Mouse (Mus musculus) cerebellum, adult 8-10 months (tissue): ENCODE measurements around the gene Ehhadh.
"Not testable (repeated sequence)": the region's sequence is repeated elsewhere in the genome, so short reads cannot be mapped to it uniquely, and the experiment has no call there.

Experiments used
- DNase-seq: peaks from one replicate; pipeline ENCODE4 v3.0.0; 2022

Ehhadh gene

GRCm38 (mm10) chr16:21793875-21794696 lies 6.5 kb upstream of the Ehhadh start, which contains the start of gene Map3k13:
TSS of gene Map3k13 (plus strand) at chr16:21794346.
- peak; percentile 93 for DNase-seq

DNA sequence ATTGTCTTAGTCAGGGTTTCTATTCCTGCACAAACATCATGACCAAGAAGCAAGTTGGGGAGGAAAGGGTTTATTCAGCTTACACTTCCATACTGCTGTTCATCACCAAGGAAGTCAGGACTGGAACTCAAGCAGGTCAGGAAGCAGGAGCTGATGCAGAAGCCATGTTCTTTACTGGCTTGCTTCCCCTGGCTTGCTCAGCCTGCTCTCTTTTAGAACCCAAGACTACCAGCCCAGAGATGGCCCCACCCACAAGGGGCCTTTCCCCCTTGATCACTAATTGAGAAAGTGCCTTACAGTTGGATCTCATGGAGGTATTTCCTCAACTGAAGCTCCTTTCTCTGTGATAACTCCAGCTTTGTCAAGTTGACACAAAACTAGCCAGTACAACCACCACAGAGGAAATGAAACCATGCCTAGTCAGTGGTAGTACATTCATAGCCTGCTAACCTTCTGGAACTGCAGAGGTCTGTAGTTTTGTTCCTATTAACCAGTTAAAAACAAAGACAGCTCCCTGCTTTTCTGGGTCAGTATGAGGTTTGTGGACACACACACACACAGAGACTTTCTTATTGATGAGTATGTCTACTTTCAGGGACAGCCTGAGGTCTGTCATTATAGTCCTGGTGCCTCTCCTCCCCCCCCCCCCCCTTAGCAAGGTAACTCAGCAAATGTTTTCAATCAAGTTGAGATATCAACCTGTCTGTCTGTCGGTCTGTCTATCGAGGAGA lies 5.6 kb upstream of the Ehhadh start:
- DNase-seq: not testable (repeated sequence)

GRCm38 (mm10) chr16:21791779-21792178 lies 4.2 kb upstream of the Ehhadh start:
- DNase-seq: no peak

- no peak for DNase-seq
Observed at GRCm38 (mm10) chr16:21790469-21790868, 2.9 kb upstream of the Ehhadh start.

DNA sequence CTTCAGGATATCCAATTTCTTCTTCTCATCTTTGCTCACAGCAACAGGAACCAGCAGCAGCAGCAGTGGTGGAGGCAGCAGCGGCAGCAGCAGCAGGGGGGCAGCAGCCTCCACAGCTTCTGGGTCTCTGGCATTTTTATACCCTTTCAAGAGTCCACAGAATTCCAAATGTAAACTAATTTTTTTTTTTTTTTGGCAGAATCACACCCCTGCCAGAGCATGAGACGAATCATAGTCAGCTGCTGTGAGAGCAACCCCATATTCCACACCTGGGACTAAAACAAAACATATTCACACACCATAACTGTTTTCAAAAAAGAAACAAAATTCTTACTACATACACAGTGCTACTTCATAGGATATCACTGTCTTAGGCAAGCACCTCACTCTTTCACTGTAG lies 1.6 kb upstream of the Ehhadh start:
- DNase-seq: no peak

GRCm38 (mm10) chr16:21788581-21788980 lies 974 bp upstream of the Ehhadh start:
- no peak for DNase-seq

DNA sequence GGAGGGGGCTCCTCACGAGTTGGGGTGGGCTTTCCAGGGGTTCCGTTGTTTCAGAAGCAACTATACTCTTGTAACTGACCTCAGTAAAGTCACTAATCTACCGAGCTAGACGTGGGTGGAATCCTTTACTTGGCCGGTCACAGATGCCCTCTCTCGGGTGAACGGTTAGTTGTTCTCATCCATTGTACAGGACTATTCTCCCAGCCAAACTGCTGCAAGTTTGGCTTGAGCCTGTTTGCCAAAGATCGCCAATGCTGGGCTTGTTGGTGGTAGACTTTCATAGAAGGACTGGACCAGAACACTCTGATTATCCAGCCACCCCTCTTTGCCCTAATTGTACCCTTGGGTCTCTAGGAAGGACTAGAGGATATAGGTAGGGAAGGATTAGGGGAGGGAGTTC lies 1.3 kb downstream of the Ehhadh start:
- DNase-seq: no peak

DNA sequence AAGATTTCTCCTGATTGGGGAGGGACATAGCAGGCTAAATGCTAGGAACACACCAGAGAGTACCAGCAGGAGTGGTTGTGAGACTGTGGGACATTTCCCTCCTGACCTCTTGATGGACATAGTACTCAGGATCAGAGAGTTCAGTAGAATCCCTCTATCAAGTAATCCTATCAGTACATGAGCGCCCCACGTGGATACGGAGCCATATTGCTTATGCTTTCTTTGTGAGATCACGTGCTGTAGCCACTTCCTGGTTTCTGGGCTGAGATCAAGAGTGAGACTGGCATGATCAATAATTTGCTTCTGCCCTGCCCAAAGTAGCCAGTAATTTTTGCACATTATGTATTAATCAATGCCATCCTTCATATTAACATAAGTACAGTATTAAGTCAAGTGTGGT lies 2.6 kb downstream of the Ehhadh start:
- DNase-seq: no peak

DNA sequence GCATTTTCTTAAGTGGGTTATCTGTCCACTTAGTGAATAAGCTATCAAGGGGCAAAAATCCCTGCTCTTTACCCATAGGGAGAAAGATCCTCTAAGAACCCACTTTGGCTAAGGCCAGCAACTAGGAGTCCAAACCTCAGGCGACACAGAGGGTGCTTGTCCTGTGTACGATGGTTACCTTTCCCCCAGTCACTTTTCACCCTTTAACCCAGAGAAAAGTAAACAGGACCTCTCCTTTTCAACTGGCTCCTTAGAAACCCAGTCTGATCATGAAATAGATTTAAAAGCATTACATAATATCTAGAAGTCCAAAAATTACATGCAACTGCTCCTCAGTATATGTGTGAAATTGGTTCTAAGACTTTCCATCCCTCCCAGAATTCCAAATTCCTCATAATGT lies 4.8 kb downstream of the Ehhadh start:
- DNase-seq: no peak

DNA sequence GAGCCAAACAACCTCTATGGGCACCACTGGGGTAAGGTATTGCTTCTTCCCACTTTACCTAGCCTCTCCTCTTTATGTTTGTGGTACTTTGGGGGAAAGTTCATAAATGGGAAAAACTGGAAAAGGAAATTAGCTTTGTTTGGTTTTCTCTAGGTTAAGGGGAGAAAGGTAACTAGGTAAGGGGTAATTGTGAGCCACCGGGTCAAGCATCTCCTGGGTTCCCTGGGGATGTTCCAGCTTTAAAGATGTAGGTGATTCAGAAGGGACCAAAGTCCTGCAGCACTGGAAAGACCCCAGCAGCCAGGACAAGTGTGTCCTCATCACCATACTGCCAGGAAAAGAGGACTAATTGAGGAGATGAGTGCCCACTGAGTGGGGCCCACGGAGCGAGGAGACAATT lies 5.7 kb downstream of the Ehhadh start:
- no peak for DNase-seq

GRCm38 (mm10) chr16:21781277-21781676 lies 6.3 kb downstream of the Ehhadh start:
- DNase-seq: no peak

- no peak for DNase-seq
Observed at GRCm38 (mm10) chr16:21779149-21779548, 8.5 kb downstream of the Ehhadh start.

DNA sequence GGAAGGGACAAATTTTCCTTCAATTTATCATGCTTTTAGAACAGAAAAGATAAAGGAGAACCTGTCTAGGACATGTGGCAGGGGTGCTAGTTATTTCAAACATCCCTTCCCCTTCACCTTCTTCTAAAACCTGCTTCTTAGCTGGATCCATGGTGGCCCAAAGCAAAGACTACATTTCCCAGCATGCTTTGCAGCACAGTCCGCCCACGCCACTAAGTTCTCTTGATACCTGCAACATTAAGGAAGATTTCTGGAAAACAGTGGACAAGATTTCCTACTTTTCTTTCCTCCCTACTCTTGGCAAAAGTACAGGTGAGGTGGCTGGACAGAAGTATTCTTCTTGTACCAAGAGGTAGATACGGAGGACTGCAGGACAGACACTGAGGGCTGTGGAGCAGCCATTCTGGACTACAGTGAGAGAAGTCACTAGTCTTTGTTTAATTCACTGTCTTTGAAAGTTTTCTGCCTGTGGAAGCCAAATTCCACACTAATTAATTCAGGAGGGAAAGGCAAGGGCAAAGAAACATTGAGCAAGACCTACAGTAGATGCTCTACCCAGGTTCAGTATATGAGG lies 9.2 kb downstream of the Ehhadh start:
- DNase-seq: no peak

DNA sequence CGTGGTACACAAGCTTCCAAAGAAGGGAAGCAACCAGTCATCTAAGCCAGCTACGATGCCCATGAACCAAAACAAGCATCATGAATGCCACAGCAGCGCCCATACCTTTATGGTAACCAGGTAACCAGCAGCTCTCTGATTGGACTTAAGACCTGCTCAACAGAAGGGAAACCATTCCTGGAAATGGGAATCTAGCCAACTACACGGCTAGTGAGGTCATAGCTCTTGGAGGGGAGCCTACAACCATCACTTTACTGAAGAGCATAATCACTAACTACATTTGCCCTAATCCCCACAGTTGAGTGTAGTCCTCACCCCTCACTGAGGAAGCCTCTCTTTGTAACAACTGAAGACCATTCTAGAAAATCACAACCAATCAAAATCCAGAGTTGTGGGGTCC lies 12.9 kb downstream of the Ehhadh start:
- no peak for DNase-seq

DNA sequence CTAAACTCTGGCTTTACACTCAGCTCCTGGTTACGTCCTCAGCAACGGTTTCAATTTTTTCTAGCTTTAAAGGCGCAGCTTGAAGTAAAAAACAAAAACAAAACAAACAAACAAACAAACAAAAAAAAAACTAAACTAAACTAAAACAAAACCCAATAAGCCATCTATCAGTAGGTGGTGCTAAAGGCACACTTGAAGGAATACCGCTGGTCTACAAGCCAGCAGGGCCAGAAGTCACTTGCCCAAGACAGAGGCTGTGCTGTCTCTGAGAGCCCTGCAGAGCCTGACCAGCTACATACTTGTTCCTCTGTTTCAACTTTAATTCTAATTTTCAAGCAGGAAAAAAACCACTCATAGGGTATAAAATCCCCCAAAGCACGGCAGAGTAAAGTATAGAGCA lies 17.9 kb downstream of the Ehhadh start:
- DNase-seq: no peak

- no peak for DNase-seq
Observed at GRCm38 (mm10) chr16:21768255-21768654, 19.4 kb downstream of the Ehhadh start.

GRCm38 (mm10) chr16:21758447-21758846 lies 29.2 kb downstream of the Ehhadh start:
- no peak for DNase-seq

- no peak for DNase-seq
Observed at GRCm38 (mm10) chr16:21743401-21743800, 44.2 kb downstream of the Ehhadh start.

- DNase-seq: no peak
Observed at GRCm38 (mm10) chr16:21742898-21743297, 44.7 kb downstream of the Ehhadh start.

DNA sequence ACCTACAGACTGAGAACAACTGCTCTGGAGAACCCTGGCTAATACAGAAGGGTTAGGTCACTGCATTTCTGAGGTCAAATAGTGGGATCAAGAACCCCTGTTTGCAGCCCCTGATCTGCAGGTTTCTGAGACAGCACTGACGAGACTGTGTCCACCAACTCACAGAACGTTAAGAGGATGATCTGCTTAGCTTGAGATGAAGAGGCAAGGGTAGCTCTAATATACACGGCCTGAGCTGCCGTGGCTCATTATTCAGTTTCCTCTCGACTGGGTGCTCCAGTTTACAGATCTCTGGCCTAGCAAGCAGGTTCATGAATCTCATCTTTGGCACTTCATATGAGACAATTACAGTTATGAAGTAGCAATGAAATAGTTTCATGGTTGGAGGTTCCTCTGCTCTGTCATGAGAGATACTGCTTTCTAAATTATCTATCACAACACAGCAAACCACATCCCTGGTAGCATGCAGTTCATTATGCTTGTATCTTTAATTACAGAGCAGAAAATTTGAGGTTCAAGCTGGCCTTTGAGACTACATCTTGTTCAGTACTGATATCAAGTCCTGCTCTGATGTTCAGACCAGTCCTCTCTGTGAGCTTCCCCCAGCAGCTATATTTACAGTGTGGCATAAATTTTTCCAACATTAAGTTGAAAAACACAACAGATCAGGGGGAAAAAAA lies 45.3 kb downstream of the Ehhadh start:
- no peak for DNase-seq

GRCm38 (mm10) chr16:21741542-21741941 lies 46.1 kb downstream of the Ehhadh start:
- no peak for DNase-seq

GRCm38 (mm10) chr16:21735638-21736037 lies 52.0 kb downstream of the Ehhadh start:
- DNase-seq: no peak

- DNase-seq: peak; percentile 77
Observed at GRCm38 (mm10) chr16:21727897-21728364, 59.7 kb downstream of the Ehhadh start.
